Mouse (Mus musculus) embryonic facial prominence, embryonic 15.5 days (tissue): Measurements from ENCODE around the gene Rab3gap2. TPM values are rescaled to one million over a fixed set of nuclear protein-coding genes. Genes with fewer than 3 reads are reported as not detected.

Experiments
- ATAC-seq: fragments of 200-750 bp; cut with Nextera tagmentation; 2 replicates; pipeline ENCODE4 v1.8.0; 2017; ENCODE audit warnings: low read depth, moderate TSS enrichment; ENCODE audit not compliant: insufficient number of reproducible peaks, low FRiP score, low TSS enrichment
- H3K27ac ChIP-seq: fragments of 300-500 bp; sonication (generic); replicated peaks from 2 replicates; pipeline ENCODE4 v1.5.1; 2015; ENCODE audit warnings: mild to moderate bottlenecking, inconsistent platforms
- H3K27me3 ChIP-seq: fragments of 300-500 bp; sonication (generic); 2 replicates; pipeline ENCODE4 v1.6.1; 2015; ENCODE audit warnings: inconsistent platforms
- H3K36me3 ChIP-seq: fragments of 300-500 bp; sonication (generic); 2 replicates; pipeline ENCODE4 v1.6.1; 2015; ENCODE audit warnings: mild to moderate bottlenecking, inconsistent platforms
- H3K4me1 ChIP-seq: fragments of 300-500 bp; sonication (generic); 2 replicates; pipeline ENCODE4 v1.6.1; 2015; ENCODE audit warnings: inconsistent platforms
- H3K4me2 ChIP-seq: fragments of 300-500 bp; sonication (generic); replicated peaks from 2 replicates; pipeline ENCODE4 v1.6.1; 2015; ENCODE audit warnings: mild to moderate bottlenecking, inconsistent platforms
- H3K4me3 ChIP-seq: fragments of 300-500 bp; sonication (generic); replicated peaks from 2 replicates; pipeline ENCODE4 v1.5.1; 2015; ENCODE audit warnings: mild to moderate bottlenecking, inconsistent platforms
- H3K9ac ChIP-seq: fragments of 300-500 bp; sonication (generic); 2 replicates; pipeline ENCODE4 v1.6.1; 2015; ENCODE audit warnings: inconsistent platforms
- H3K9me3 ChIP-seq: fragments of 300-500 bp; sonication (generic); replicated peaks from 2 replicates; pipeline ENCODE4 v1.6.1; 2016; ENCODE audit warnings: inconsistent platforms
- WGBS: fragments of 180-500 bp; shearing (Covaris S2); methylation state at CpG from one replicate; pipeline ENCODE4 v1.1.7; 2015; 5-methylcytosine and 5-hydroxymethylcytosine counted together
- polyA plus RNA-seq: library from polyadenylated mRNA; unstranded; fragments of >200 nt; fragmentation: Nextera tagmentation; extraction: Ambion mirVana; gene quantifications from 2 replicates; pipeline ENCODE4 v1.2.1, GENCODE M21; 2015

The Rab3gap2 gene
- polyA plus RNA-seq, 1 experiment from 2014 or later, result 22.0 TPM

- Histone ChIP-seq H3K36me3 (peaks cover 17% of the 10 kb centered on the region; the same call in 1 of the 2 replicates), H3K4me1 (peaks cover 10% of the 10 kb centered on the region), H3K4me2 (no peak overlapping the region), H3K4me3 (no peak overlapping the region), H3K9me3 (no peaks in the 10 kb centered on the region), H3K27me3 (no peaks in the 10 kb centered on the region), H3K27ac (no peak overlapping the region), H3K9ac (no peak overlapping the region)
- ATAC-seq, result no peak
- 81% methylated on average over 7 of the region's 7 CpGs for WGBS
Observed at GRCm38 (mm10) chr1:185227766-185228165, 23.8 kb downstream of the Rab3gap2 start.

DNA sequence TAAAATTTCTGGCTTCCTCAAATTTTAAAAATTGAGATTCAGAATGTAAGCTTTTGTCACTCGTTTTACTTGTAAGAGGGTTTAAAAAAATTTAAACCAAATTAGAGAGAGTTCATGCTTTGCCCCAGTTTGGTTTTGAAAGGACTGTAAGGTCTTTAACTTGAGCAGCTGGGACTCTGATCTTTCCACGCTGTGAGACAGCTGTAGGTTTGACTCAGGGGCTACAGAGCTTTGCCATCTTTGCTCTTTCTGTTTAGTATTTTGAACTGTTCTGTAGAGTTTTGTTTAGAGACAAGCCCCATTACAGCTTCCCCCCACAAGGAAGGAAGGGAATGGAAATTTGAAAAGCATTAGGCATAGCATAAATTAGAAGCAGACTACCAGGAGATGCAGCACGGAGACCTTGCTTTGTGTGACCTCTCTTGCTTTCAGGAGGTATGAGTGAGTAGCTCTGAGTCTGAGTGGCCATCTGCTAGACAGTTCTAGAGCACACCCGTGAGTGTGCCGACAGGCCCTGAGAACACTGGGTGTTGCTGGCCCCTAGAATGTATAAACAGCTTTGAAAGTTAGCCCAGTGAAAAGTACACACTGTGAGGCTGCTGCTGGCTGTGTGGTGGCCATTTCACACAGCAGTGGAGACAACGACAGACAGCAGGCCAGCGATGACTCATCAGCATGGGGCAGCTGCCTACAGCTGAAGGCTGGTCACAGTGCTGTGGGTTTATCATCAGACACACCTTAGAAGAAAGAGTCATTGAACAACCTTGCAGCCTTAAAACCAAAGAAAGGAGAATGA, 25.7 kb downstream of the Rab3gap2 start:
- peak overlapping the region; percentile 76 for H3K27ac ChIP-seq
- H3K9me3 ChIP-seq, result no peaks in the 10 kb centered on the region
- WGBS, result 40% methylated on average over 7 of the region's 7 CpGs
- H3K4me3 ChIP-seq, result no peak overlapping the region
- ATAC-seq, result peak; percentile 43; the same call in 1 of the 2 replicates
- no peaks in the 10 kb centered on the region for H3K27me3 ChIP-seq
- peaks cover 19% of the 10 kb centered on the region; the same call in 1 of the 2 replicates for H3K36me3 ChIP-seq
- peaks cover 10% of the 10 kb centered on the region for H3K4me1 ChIP-seq
- no peak overlapping the region for H3K4me2 ChIP-seq
- H3K9ac ChIP-seq, result no peak overlapping the region

GRCm38 (mm10) chr1:185235837-185236236, 31.9 kb downstream of the Rab3gap2 start:
- no peak overlapping the region for H3K27ac ChIP-seq
- no peak overlapping the region for H3K9ac ChIP-seq
- H3K9me3 ChIP-seq, result no peaks in the 10 kb centered on the region
- peaks cover 44% of the 10 kb centered on the region for H3K36me3 ChIP-seq
- H3K4me2 ChIP-seq, result no peak overlapping the region
- no peaks in the 10 kb centered on the region for H3K4me1 ChIP-seq
- WGBS, result 95% methylated on average over 5 of the region's 5 CpGs
- no peak for ATAC-seq
- no peaks in the 10 kb centered on the region for H3K27me3 ChIP-seq
- H3K4me3 ChIP-seq, result no peak overlapping the region

- H3K9me3 ChIP-seq, result no peaks in the 10 kb centered on the region
- H3K27me3 ChIP-seq, result no peaks in the 10 kb centered on the region
- no peak for ATAC-seq
- no peak overlapping the region for H3K9ac ChIP-seq
- 79% methylated on average over 4 of the region's 4 CpGs for WGBS
- H3K36me3 ChIP-seq, result peaks cover 51% of the 10 kb centered on the region
- no peak overlapping the region for H3K4me3 ChIP-seq
- H3K4me2 ChIP-seq, result no peak overlapping the region
- no peak overlapping the region for H3K27ac ChIP-seq
- H3K4me1 ChIP-seq, result no peaks in the 10 kb centered on the region
Observed at GRCm38 (mm10) chr1:185236530-185236929, 32.6 kb downstream of the Rab3gap2 start.

DNA sequence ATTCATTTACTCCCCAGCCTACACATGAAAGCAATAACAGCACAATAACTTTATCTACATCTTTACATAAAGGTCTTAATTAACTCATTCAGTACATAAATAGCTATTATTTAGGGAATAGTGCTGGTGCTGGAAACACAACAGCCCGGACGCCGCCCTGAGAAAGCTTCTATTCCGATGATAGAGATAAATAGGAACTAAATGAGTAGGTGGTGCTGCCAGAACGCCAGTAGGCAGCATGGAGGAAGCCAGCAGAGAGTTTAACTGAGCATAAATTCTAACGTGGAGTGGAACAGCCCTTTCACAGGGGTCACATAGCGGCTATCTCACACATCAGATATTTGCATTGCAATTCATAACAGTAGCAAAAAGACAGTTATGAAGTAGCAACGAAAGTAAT, 39.1 kb downstream of the Rab3gap2 start:
- Histone ChIP-seq H3K27me3 (no peaks in the 10 kb centered on the region), H3K4me3 (no peak overlapping the region), H3K4me1 (no peaks in the 10 kb centered on the region), H3K9ac (no peak overlapping the region), H3K27ac (no peak overlapping the region), H3K4me2 (no peak overlapping the region), H3K9me3 (no peaks in the 10 kb centered on the region), H3K36me3 (peaks cover 67% of the 10 kb centered on the region)
- WGBS, result 88% methylated on average over 8 of the region's 8 CpGs
- ATAC-seq, result no peak

DNA sequence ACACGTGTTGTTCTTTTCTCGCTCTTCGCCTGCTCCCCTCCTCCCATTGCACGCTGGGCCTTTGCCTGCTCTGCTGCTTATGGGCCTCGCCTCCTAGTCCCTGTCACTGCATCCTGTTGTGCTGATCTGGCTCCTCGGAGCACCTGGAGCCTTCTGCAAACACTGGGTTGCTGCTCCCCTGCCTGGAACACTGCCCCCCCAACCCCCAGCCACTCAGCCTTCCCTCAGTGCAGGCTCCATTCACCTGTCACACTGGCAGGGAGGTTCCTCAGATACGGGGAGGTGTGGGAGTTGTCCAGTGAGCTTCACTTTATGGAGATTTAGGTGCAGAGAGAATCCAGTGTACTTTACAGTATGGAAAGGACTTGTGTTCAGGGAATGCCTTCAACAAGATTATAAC, 41.5 kb downstream of the Rab3gap2 start:
- H3K4me1 ChIP-seq, result no peaks in the 10 kb centered on the region
- no peak overlapping the region for H3K9ac ChIP-seq
- no peaks in the 10 kb centered on the region for H3K9me3 ChIP-seq
- no peak overlapping the region for H3K4me3 ChIP-seq
- H3K36me3 ChIP-seq, result peaks cover 74% of the 10 kb centered on the region
- no peaks in the 10 kb centered on the region for H3K27me3 ChIP-seq
- 72% methylated on average over 7 of the region's 7 CpGs for WGBS
- no peak overlapping the region for H3K27ac ChIP-seq
- ATAC-seq, result no peak
- no peak overlapping the region for H3K4me2 ChIP-seq

DNA sequence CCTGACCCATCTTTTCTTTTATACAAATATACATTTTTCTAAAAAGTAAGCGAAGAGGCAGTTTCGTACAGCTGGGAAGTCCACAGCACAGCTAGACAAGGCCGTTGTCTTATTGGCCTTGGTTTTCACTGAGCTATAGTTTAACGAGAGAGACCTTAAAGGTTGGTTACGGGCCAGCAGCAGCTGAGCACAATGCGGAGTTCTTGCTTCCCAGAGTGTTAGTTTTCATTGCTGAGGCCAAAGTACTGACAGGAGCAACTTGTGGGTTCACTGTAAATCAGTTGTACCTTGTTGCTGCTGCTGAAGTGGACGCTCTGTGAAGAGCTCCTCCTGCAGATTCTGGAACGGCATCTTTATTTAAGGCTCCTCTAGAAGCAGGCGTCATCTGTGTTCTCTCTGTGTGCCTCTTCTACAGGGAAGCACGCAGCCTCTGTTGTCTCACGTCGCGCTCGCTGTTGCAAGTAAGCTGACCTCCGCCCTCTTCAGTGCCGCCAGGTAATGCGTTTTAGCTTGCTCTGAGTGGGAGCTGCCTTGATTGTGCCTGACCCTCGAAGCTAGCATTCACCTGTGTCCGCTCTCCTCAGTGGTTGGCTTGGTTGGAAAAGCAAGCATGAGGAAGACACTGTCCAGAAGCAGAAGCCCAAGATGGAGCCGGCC, 43.6 kb downstream of the Rab3gap2 start:
- no peaks in the 10 kb centered on the region for H3K4me1 ChIP-seq
- H3K4me3 ChIP-seq, result no peak overlapping the region
- WGBS, result 86% methylated on average over 20 of the region's 20 CpGs
- peaks cover 76% of the 10 kb centered on the region for H3K36me3 ChIP-seq
- no peak overlapping the region for H3K9ac ChIP-seq
- H3K4me2 ChIP-seq, result no peak overlapping the region
- no peaks in the 10 kb centered on the region for H3K9me3 ChIP-seq
- no peaks in the 10 kb centered on the region for H3K27me3 ChIP-seq
- no peak for ATAC-seq
- H3K27ac ChIP-seq, result no peak overlapping the region

DNA sequence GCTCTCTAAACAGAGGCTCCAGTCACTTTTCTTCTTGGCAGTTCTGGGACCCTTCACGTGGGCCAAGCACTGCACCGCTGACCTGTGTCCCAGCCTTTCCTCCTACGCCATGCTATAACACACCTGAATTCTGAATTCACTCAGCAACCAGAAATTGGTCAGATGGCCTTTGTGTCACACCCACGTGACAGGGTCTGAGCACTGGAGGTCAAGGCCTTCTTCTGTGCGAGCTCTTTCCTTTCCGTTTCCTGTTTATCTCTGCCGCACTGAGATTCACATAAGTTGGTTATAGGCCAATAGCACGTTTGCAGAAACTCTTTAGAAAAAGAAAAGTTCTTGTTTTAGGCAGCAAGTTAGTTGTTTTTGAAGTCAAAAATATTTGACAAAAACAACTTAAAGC, 44.8 kb downstream of the Rab3gap2 start:
- no peak overlapping the region for H3K4me2 ChIP-seq
- H3K4me3 ChIP-seq, result no peak overlapping the region
- no peaks in the 10 kb centered on the region for H3K4me1 ChIP-seq
- H3K27ac ChIP-seq, result no peak overlapping the region
- no peak for ATAC-seq
- H3K27me3 ChIP-seq, result no peaks in the 10 kb centered on the region
- 89% methylated on average over 8 of the region's 8 CpGs for WGBS
- no peak overlapping the region for H3K9ac ChIP-seq
- peaks cover 76% of the 10 kb centered on the region for H3K36me3 ChIP-seq
- H3K9me3 ChIP-seq, result no peaks in the 10 kb centered on the region

DNA sequence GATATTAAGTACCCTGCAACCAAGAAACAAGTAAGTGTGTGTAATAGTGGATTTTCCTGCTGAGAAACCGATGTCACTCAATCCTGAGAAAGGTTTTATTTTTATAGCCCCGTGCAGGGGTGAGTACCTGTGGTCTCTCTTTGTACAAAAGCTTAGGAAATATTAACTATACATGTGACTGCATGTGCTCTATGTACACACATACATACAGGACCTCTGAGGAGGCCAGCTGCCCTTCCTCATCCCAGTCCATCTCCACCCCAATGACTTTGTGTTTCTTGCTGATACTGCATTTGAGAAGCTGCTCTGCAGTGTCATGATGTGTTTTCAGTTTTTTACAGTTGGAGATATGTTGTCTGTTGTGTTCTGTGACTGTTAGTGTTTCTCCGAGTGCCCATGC, 48.4 kb downstream of the Rab3gap2 start:
- 90% methylated on average over 3 of the region's 3 CpGs for WGBS
- no peak overlapping the region for H3K9ac ChIP-seq
- no peaks in the 10 kb centered on the region for H3K4me1 ChIP-seq
- H3K27me3 ChIP-seq, result no peaks in the 10 kb centered on the region
- no peak for ATAC-seq
- H3K27ac ChIP-seq, result no peak overlapping the region
- no peak overlapping the region for H3K4me3 ChIP-seq
- no peaks in the 10 kb centered on the region for H3K9me3 ChIP-seq
- no peak overlapping the region for H3K4me2 ChIP-seq
- H3K36me3 ChIP-seq, result peaks cover 65% of the 10 kb centered on the region

GRCm38 (mm10) chr1:185253140-185253892, 49.4 kb downstream of the Rab3gap2 start:
- H3K4me3 ChIP-seq, result no peak overlapping the region
- peaks cover 59% of the 10 kb centered on the region for H3K36me3 ChIP-seq
- 74% methylated on average over 12 of the region's 12 CpGs for WGBS
- ATAC-seq, result no peak
- H3K27me3 ChIP-seq, result no peaks in the 10 kb centered on the region
- H3K9me3 ChIP-seq, result no peaks in the 10 kb centered on the region
- H3K27ac ChIP-seq, result no peak overlapping the region
- no peak overlapping the region for H3K9ac ChIP-seq
- H3K4me2 ChIP-seq, result no peak overlapping the region
- no peaks in the 10 kb centered on the region for H3K4me1 ChIP-seq

DNA sequence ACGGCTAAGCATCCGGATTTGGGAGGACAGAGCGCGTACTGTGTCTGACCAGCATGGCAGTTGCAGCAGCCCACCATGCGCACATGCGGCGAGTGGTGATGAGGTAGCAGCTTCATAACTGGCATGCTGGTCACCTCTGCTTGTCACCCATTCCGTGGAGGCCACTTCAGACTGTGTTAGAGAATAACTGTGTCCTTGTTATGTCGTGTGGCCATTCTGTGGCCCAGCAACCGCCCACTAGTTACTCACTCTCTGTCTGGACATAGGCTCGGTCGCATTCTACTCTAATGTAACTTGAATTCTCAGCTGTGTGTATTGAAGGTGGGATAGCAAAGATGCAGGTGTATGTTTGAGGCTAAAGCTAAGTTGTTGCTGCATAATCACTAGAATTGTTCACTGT, 51.4 kb downstream of the Rab3gap2 start:
- no peak overlapping the region for H3K9ac ChIP-seq
- H3K9me3 ChIP-seq, result no peaks in the 10 kb centered on the region
- 94% methylated on average over 12 of the region's 12 CpGs for WGBS
- ATAC-seq, result no peak
- H3K4me3 ChIP-seq, result no peak overlapping the region
- peaks cover 54% of the 10 kb centered on the region for H3K36me3 ChIP-seq
- H3K4me1 ChIP-seq, result no peaks in the 10 kb centered on the region
- no peak overlapping the region for H3K4me2 ChIP-seq
- no peaks in the 10 kb centered on the region for H3K27me3 ChIP-seq
- H3K27ac ChIP-seq, result no peak overlapping the region
